Mouse (Mus musculus) CD4-positive, CD25-positive, alpha-beta regulatory T cell, adult 2 months (primary cell): ENCODE data around the gene Ccdc102a.
A peak's percentile ranks its signal among the peaks of the same experiment; 100 is the strongest.

ENCODE experiments used
- DNase-seq: peaks from one replicate; pipeline ENCODE4 v3.0.0-alpha.2; 2012; ENCODE audit warnings: low read depth, low spot score

Ccdc102a gene

DNA sequence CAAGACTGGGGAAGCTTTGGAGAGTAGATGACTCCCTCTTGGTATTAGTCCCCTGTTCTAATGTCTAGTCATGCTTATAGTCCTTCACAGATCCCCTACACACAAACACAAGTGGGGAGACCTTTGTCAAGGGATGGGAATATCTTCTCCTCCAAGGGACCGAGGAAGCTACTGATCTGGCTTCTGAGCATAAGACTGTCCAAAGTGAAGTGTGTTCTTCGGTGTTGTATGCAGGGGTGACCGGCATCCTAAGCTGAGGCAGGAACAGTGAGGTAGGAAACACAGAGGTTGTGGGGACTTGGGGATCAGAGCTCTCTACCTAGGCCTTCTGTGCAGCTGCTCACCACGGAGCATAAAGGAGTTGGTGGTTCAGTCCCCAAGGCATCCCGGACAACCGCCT is 4.3 kb upstream of the Ccdc102a start:
- no peak for DNase-seq

- peak; percentile 35 for DNase-seq
Measured at GRCm38 (mm10) chr8:94919256-94919655, 1.4 kb upstream of the Ccdc102a start.

DNA sequence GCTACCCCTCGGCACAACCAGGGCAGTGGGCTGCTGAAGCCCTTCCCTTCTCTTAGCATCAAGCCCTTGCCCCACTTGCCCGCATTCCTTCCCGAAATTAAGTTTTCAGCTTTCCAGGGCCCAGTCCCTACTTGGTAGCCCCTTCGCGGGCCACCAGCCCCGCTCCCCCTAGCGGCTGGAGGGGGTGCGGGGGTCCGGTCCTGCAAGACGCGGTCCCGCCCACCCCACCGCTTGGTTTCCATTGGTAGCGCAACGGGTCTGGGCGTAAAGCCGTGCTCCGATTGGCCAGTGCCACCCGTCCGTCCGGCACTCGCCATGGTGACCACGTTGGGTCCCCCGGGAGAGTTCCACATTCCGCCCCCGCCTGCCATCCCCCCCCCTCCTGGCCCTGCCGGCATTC is 546 bp downstream of the Ccdc102a start:
- peak; percentile 78 for DNase-seq

DNA sequence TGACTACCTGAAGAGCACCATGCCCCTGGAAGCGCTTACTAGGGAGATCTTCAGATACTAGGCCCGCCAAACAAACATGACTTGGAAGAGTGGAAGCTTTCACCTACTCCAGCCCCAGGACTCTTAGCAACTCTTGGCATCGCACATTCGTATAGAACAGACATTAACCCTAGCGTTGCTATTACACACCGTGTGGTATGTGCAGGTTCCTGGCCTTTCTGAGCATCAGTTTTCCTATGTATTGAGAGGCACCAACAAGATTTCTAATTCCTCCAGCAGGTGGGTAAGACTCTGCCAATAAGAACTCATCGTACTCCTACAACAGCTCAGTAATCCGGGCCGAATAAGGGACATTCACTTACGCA is 956 bp downstream of the Ccdc102a start:
- DNase-seq = no peak

GRCm38 (mm10) chr8:94916311-94916959 is 1.5 kb downstream of the Ccdc102a start:
- no peak for DNase-seq

- no peak for DNase-seq
Measured at GRCm38 (mm10) chr8:94914701-94915101, 3.2 kb downstream of the Ccdc102a start.

GRCm38 (mm10) chr8:94914256-94914655 is 3.6 kb downstream of the Ccdc102a start:
- DNase-seq = no peak

- DNase-seq = peak; percentile 15
Measured at GRCm38 (mm10) chr8:94913061-94913660, 4.7 kb downstream of the Ccdc102a start.

DNA sequence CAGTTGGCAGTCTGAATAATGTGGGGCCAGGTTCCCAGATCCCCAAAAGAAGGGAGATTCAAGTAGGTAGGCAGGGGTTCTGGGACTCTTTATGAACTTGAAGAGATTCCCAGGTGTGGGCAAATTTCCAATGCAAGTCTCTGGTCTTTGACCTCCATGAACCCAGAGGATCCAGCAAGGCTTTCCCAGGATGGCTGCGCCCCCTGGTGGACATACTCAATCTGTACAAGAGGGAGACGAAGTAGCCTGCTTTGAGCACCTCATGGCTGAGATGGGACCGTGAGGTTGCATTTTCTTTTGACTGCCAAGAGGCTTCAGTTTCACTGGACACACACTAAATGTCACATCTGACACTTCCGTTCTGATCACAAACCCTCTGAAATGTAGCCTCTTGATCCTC is 9.1 kb downstream of the Ccdc102a start:
- peak; percentile 82 for DNase-seq

DNA sequence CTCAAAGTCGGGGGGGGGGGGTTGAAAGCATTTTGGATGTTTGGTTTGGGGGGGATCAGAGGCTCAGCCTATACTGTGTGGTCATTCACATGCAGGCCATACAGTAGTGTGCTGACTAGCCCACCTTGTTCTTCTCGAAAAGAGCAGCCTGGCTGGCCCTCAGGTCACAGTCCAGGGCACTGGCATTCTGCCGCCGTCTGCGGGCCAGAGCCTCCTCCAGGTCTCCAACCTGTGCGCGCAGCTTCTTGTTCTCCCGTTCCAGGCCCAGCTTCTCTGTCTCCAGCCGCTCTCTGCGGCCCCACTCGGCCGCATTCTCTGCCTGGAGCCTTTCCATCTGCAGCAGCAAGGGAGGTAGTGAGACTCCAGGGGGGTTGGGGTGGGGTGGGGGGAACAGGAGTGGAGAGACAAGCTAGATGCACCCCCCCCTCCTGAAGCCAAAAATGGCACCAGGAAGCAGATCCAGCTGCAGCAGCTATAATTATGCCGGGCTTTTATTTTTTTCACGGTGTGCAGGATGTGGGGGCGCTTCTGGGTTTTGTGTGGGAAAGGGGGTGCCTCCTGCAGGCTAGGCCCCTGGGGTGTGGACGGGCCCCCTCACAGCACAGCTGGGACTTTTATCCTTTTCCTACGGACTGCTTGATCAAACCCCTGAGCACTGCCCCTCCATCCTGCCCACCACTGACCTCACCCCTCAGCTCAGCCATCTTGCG is 10.2 kb downstream of the Ccdc102a start:
- DNase-seq = no peak

DNA sequence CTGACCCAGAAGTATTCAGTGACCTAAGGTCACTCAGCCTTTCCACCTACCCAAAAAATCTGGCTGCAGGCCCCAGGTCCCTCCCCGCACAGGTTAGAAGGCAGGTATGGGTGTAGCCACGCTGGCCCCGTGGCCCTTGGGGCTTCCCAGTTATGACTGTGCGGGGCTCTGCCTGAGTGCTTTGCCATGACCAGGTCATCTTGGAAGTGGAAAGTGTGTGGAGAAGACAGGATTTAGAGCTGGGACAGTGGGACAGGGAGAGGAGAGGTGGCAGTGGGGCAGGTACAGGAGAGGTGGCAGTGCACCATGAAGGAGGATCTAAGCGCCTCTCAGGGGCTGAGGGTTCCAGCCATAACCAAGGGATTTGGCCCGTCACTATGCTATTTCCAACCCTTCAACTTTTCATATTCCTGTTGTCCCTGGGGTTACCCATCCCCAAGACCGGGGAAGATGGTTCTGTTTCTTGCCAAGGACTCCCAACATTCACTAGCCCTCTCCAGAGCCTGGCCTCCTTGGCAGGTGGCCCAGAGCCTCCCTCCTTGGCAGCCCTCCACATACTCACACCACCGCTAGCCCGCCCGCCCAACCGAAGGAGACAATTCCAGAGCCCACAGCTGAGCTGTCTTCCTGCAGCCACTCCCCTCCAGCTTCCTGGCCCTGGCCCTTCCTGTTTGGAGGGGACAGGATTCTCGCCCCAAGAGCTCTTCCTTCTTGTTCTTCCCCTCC is 13.3 kb downstream of the Ccdc102a start:
- DNase-seq = no peak

- DNase-seq = no peak
Measured at GRCm38 (mm10) chr8:94903709-94904108, 14.2 kb downstream of the Ccdc102a start.

GRCm38 (mm10) chr8:94901031-94901430 is 16.9 kb downstream of the Ccdc102a start:
- no peak for DNase-seq

DNA sequence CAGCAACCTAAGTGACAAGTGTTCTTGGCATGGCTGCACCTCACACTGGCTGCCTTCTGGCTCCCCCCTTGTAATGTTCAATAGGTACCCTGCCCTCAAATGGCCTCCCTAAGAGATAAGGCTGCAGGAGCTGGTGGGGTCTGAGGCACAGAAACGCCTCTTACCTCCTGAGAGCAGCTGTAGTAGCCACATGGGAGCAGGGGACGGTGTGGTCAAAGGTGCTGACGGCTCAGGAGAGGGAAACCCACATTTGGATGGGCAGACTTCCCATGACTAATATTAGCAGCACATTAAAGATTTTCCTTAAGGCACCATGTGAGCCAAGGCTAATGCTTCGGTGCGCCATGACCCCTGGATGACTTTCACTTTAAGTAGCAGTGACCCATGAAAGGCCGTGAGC is 17.3 kb downstream of the Ccdc102a start:
- no peak for DNase-seq

GRCm38 (mm10) chr8:94899262-94899661 is 18.6 kb downstream of the Ccdc102a start:
- DNase-seq = no peak

DNA sequence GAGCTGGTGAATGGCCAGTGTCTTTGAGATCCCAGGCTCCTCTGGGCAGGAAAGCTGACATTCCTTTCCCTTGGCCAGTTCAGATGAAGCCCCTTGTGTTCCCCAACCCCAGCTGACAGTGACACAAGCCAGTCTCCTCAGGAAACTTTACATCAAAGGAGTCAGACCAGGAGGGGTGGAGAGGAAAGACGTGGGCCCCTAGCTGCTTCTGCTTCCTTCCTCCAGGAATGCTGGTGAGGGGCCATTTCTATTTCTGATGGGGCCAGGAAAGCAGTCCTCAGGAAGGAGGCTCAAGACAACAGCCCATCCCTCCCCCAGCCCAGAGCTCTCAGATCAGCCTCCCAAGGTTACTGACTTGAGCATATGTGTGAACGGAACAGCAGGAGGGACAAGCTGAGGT is 25.0 kb downstream of the Ccdc102a start:
- DNase-seq = no peak

DNA sequence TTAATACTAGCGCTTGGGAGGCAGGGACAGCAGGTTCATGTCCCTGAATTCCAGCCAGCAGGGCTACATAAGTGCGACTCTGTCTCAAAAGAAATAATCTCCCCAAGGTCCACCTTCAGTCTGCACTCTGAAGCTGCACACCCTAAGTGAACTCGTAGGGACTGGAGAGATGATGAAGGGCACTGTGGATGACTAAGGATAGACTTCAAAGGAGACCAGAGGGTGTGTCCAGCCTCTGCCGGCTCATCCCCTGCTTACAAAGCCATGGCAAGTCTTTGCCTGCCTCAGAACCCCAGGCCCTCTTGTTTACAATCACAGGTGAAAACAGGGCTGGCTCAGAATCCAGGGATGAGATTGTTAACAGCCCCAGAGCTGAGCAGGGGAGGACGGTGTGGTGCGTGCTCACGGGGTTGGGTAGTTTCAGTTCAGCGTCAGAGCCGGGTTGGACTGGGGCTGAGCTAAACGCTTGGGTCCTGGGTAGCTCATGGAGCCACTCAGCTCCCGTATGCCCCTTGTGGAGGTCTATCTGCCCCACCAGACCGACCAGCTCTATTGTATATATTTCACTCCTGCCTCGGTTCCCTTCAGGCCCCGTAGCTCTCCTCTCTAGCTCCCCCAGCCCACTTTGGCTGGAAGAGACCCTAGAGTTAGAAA is 29.4 kb downstream of the Ccdc102a start:
- DNase-seq = no peak

- no peak for DNase-seq
Measured at GRCm38 (mm10) chr8:94880742-94881141, 37.2 kb downstream of the Ccdc102a start.

GRCm38 (mm10) chr8:94876820-94877219 is 41.1 kb downstream of the Ccdc102a start:
- DNase-seq = no peak

DNA sequence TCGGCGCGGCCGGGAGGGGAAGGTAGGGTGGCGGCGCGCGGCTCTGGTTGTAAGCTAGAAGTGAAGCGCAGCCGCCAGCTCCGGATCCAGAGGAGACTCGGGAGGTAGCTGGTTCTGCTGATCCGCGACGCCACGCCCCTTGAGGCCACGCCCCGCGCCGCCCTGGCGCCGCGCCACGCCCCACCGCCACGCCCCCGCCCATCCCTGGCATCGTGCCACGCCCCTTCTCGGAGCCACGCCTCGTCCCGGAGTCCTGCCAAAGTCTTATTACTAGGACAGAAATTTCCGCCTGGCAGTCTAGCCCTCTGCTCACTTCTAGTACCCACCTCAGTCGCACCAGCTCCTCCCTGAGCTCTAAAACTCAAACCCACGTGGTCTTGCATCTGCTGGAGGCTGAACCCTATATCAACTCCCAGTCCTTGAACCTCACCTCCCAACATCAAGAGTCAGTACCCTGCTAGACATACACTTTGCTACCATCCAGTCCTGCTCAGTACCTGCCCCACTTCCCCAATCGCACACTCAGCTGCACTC is 41.6 kb downstream of the Ccdc102a start, which contains the start of gene Dok4:
Gene Dok4, minus strand, starts transcription at position 134 of the 534 bp plus-strand sequence.
- DNase-seq = peak; percentile 91

- no peak for DNase-seq
Measured at GRCm38 (mm10) chr8:94875871-94876150, 42.1 kb downstream of the Ccdc102a start.
